Mouse (Mus musculus) right cerebral cortex, adult 18-20 months (tissue): ENCODE results near the gene Ppwd1.
"Not testable (repeated sequence)": the region's sequence is repeated elsewhere in the genome, so short reads cannot be mapped to it uniquely, and the experiment has no call there.

Experiments used
- DNase-seq: peaks from one replicate; pipeline ENCODE4 v3.0.0; 2022; ENCODE audit warnings: mixed read lengths

Ppwd1 gene

DNA sequence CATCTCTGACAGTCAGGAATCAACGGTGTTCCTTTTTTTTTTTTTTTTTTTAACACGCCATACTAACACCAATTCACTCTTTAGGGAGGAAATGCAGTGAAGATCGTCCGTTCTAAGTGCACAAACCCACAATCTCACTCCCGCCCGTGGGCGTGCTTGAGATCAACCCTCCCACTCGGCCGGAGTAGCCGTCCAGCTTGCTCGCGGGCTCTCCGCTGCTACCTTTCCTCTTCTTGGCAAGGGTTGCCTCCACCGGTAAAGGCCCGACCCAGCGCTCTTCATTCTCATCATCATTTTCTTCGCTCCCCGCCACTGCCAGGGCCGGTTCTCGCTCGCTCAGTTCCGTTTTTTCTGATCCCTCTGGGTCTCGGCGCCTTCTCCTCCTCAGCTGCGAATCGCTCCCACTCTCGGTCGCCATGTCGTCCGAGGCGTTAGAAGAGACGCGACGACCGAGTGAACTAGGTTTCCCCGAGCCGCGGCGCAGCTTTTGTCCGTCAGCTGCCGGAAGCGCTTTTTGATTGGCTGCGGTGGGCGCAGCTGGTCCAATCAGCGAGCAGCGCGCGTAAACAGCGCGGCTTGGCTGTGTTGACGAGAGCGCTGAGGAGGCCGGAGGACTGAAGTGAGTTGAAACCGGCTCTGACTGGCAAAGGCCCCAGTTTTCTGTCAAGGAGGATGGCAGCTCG is at the start of gene Ppwd1, which contains the start of gene Cenpk:
Gene Ppwd1 (minus strand): TSS at position 460 of the 683 bp plus-strand sequence.
Gene Cenpk (plus strand): TSS at position 228 of the 683 bp plus-strand sequence.
- DNase-seq = peak; percentile 96

DNA sequence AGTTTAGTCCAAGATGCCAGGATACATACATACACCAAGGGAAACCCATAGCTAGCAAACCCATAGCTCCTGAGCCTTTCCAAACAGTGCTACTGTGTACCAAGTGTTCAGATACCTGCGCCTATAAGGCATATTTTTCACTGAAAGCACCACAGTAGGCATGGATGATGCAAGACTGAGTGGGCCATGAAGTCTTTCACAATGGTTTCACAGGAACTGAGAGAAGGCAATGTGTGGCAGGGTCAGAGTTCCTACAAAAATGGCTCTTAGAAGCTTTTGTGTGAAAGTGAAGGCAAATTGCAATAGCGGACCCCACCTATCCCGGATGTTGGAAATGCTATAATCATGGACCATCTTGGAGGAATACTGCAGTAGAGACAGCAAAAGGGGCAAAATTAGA is 30.4 kb upstream of the Ppwd1 start:
- no peak for DNase-seq

DNA sequence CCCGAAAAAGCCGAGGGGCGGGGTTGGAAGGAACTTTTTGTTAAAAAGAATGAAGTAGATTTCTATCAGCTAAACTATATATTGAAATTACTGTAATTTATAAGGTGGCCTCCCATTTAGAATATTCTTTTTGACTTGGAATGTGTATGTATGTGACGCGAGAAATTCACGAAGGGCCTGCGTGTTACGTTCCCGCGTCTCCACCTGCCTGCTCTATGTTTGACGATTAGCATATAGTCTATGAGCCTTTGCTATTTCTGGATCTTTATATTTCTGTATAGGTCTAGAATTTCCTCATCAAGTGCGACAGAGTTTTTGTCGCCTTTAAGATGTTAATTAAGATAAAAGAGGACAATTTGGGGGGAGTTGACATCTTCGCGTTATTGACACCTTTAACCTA is 538 bp upstream of the Ppwd1 start:
- DNase-seq = no peak

DNA sequence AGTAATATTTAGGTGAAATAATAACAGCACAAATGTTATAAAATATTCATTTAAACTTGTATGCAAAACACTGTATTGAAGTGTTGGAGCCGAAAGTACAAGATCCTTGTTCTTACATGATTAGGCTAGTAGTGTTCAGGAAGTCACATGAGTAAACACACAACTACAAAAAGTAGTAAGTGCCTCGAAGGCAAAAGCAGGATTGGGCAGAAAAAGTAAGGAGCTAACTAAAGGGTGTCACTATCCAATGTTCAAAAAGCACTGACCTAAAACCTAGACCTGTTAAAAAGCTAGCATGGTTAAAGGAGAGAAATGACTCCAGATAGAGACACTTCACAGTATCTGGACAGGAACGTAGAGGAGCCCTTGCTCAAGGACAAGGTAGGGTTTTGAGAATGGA is 1.2 kb downstream of the Ppwd1 start:
- no peak for DNase-seq

DNA sequence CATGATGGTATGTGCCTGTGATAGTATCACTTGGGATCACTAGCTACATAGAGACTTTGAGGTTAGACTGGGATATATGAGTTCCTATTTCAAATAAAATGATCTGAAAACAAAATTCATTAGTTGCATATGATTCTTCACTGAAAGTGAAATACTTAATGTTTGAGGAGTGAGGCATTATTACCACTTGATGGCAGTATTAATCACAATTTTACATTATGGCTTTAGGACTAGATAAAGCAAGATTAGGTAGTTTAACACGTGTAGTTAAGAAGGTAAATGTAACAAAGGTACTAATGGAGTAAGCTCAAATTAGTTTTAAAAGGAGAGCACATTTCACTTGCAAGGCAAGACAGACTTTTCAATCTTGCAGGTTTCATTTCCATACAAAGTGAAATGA is 24.3 kb downstream of the Ppwd1 start:
- no peak for DNase-seq

DNA sequence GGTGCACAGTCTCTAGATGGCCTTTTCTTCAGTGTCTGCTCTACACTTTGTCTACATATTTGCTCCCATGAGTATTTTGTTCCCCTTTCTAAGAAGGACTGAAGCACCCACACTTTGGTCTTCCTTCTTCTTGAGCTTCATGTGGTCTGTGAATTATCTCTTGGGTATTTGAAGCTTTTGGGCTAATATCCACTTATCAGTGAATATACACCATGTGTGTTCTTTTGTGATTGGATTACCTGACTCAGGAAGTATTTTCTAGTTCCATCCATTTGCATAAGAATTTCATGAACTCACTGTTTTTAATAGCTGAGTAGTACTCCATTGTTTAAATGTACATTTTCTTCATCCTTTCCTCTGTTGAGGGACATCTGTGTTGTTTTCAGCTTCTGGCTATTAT is 32.8 kb downstream of the Ppwd1 start:
- not testable (repeated sequence) for DNase-seq

DNA sequence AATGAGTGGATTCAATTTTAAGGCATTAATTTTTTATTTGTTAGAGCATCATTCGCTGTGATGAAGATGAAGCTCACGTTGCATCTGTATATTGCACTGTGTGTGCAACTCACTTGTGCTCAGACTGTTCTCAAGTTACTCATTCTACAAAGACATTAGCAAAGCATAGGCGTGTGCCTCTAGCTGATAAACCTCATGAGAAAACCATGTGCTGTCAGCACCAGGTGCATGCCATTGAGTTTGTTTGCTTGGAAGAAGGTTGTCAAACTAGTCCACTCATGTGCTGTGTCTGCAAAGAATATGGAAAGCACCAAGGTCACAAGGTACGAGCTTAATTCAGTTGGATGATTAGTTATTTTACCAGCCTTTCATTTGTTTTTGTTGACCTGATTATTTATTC is 41.3 kb downstream of the Ppwd1 start:
- DNase-seq = no peak

DNA sequence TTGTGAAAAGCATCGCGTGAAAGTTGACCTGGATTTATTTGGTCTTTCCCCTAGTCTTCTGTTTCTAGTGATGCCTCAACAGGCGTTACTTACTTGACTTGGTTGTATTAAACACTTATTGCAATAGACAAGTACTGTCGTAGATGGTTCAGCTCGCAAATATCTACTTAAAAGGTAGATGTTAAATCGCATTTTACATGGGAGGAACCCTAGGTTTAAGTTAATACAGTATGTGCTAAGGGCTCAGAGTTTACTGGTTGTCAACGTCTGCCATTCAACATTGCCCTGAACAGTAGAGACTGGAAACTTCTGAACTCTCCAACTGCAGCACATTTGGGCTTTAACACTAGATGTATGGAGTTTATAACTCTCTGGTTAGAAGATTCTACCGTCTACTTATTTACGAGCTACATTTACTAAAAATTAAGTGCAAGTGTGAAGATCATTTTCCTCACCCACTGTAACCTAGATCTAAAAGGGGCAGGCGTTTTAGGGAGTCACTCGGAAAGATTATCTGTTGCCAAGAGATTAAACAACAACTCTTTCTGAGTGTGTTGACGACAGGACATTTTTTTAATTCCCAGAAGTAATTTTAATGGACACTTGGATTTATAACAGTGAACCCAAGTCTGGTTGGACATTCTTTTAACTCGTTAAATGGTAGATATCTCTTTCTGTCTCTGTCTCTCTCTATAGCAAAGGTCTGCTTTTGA is 49.3 kb downstream of the Ppwd1 start:
- DNase-seq = no peak

DNA sequence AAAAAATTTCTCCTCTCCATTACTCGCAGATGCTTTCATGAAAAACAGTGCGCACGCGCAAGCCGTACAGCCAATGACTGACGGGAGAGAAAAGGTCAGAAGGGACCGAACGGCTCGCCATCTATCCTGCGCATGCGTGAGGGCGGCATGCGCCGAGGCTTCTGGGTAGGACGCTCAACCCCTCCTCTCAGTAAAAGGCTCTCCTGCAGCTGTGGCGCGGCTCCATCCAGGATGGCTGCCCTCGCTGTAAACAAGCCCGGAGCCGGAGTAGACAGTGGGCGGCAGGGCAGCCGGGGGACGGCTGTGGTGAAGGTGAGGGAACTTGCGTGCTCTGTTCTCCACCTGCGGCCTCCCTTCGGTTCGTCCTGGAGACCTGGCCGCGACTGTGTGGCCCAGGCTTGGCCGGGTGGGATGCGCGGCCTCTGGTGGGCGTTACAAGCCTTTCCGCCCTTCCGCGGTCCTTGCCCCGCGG is 50.0 kb downstream of the Ppwd1 start, which contains the start of gene Trim23:
Gene Trim23 (plus strand): TSS at position 148 of the 472 bp plus-strand sequence.
- peak; percentile 99 for DNase-seq

DNA sequence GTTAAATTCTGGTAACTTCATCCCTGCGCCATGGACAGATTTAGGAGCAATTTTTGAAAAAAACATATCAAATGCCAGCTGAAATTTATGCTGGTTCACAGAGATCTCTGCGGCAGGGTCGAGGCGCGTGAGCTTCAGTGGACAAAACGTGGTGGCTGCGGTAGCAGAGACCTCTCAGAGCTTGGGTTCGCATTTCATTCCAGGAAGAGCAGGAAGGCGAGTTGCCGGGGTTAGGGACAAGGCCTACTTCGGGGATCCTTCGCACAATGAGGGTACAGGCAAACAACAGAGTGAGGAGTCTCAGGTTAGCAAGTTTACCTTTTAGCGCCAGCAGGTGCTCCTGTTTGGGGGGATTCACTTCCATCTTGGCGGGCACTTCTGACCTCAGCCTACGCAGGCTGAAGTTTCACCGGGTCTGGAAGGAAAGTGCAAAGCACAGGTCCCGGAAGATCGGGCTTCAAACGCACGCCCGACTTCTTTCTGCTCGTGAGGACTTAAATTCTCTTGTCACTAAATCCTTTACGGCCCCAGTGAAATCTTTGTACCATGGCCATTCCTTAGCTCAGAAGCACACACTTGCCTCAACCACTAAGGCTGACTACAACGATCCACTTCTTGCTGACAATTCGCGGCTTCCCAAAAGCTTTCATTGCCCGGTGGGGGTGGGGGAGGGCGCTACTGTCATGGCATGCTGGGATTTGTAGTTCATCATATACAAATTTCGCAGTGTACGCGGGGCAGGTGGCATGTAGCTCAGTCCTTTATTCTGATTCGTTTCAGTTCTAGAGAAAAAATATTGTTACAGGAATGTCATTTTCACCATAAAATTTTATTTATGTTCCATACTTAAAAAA is 50.6 kb downstream of the Ppwd1 start, which contains the start of gene Trappc13:
Gene Trappc13 (minus strand): TSS at position 674 of the 854 bp plus-strand sequence.
- no peak for DNase-seq

DNA sequence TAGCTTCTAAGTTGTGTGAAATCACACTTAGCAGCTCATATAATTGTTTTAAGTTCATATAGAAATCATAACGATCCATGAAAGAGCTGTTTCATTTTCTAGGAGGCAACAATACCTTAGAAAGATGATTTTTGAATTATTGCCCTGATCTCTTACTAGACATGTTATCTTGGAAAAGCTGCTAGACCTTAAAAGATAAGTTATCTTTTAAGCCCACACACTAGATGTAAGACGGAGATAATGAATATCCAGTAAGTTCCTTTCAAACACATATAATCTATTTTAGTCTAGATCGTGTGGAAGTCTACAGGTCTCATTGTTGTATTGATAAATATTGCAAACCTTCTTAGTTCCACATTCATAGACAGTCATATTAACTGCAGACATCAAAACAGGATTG is 51.8 kb downstream of the Ppwd1 start:
- no peak for DNase-seq

DNA sequence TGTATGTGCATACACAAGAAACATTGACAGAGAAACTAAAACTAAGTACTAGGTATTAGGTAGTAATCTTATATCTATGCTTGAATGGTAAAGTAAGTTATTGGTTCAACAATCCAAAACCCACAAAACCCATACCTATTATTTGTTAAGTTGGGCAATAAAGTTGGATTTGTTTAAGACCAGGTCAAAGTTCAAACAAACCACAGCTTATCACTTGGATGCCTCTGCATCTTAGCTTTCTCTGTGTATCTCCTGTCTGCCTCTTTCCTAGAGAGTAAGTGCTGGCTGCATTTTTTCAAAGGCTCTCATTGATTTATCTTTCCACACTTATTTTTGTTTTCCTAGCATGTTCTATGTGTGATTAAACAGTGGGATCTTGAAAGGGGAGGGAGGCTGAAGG is 56.1 kb downstream of the Ppwd1 start:
- no peak for DNase-seq

DNA sequence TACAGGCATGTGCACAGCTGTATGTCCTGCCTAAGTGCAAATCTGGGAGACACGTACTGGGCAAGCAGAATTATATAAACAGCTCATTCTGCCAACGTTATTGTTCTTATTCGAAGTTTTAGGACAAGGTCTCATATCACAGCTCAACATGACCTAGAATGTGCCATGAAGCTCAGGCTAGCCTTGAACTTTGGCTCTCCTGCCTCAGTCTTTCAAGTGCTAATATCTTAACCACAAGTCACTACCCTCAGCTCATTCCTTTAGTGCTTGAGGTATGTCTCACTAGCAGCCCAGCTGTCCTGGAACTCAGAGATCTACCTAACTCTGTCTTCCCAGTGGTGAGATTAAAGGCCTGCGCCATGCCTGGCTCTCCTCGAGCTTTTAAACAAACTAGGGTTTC is 56.9 kb downstream of the Ppwd1 start:
- DNase-seq = no peak

DNA sequence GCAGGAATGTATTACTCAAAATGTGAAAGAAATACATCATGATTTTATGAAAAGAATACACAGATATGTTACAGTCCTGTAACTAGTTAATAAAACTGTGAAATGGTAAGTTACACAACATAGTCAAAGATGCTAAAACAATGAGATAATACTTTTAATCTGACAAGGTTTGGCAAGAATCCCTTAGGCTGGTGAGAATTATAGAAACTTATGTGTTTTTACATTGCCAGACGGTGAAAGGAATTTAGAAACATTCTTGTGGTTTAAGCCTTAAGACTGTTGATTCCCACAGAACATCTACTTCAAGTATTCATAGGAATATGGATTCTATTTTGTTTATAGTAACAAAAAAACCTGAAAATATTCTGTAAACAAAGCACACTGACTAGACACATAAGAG is 73.0 kb downstream of the Ppwd1 start:
- DNase-seq = no peak
